In genomic region chr14:30365866-30366265, GRCm38 (mm10) we compare ENCODE assay signal across 9 mouse cellular contexts.
DNase-seq lines count a peak whose midpoint lies in the region.
"Had no signal": no experiment of that assay in that cellular context is flagged by ENCODE, and none has a peak within 500 bp of the region (broad histone marks: within the 10 kb centered on the region; RNA-seq: fewer than 3 reads in every experiment).

No protein-coding gene starts in this region.

- peak; percentile 28 to 36 for DNase-seq in left cerebral cortex, adult 18-20 months (ENCODE audit: low spot score in 2 of 2)
- DNase-seq in left cerebral cortex, adult 11 months (ENCODE audit: low spot score): no peak
- DNase-seq in MN1 (ENCODE audit: low spot score): peak; percentile 15
- peak; percentile 90 for DNase-seq in brain, adult 2 months (ENCODE audit: low read depth, low spot score)
- peak; percentile 56 to 81 for DNase-seq in layer of hippocampus, postnatal 14 days (ENCODE audit: low spot score in 2 of 2)
- no peak for DNase-seq in embryo, embryonic 10.5 days (ENCODE audit: low spot score)
- DNase-seq in adrenal gland, postnatal 14 days: no peak
- DNase-seq: cerebellum, postnatal 14 days; right cerebral cortex, postnatal 4 days had no signal

Comparison
In these comparisons a context has a peak if more than half of its experiments do, and no peak if none do; other contexts are left out.
1. DNase-seq: peak in left cerebral cortex, adult 18-20 months (2 of 2), MN1 (single experiment), brain, adult 2 months (single experiment) and layer of hippocampus, postnatal 14 days (2 of 2); none in left cerebral cortex, adult 11 months (single experiment), embryo, embryonic 10.5 days (single experiment) and adrenal gland, postnatal 14 days (single experiment).